Mouse (Mus musculus) olfactory bulb, adult 2 months (tissue): ENCODE measurements at regions not wholly inside any gene's neighbourhood (a gene's known extent, or its start where the extent isn't known, plus 50 kb on each side); places are given as distances from the start of the nearest gene placed in this dataset.

Source experiments
- CTCF ChIP-seq: fragments of 200-500 bp; IDR thresholded peaks from 2 replicates; pipeline ENCODE4 v1.5.1; 2012; ENCODE audit warnings: low read depth, mild to moderate bottlenecking, low read length, moderate library complexity; ENCODE audit not compliant: insufficient read depth
- POLR2A ChIP-seq: fragments of 200-500 bp; IDR thresholded peaks from 2 replicates; pipeline ENCODE4 v1.6.1; 2012; ENCODE audit warnings: mild to moderate bottlenecking, low read depth, low read length, moderate library complexity; ENCODE audit not compliant: insufficient read depth

DNA sequence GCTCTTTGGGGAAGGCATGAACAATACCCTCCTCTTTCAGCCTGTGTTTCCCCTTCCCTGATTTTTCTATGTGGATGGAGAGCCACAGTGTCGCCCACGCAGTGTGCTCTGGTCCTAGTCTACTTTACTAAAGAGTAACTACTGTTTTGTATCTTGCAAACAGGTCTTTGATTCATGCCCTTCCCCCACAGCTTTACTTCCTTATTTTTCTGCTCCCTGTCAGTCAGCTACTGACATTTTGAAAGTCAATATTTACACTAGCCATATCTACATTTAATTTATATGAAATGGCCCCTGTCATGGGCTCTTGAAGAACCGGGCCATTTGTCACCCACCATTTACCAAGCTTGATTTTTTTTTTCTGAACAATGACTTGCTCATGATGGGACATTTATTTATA is 168.7 kb upstream of the Stt3b start:
- TF ChIP-seq POLR2A: no peak
- no peak for TF ChIP-seq CTCF
